Mouse (Mus musculus): ENCODE results near the gene Pkd2l1.

DNA sequence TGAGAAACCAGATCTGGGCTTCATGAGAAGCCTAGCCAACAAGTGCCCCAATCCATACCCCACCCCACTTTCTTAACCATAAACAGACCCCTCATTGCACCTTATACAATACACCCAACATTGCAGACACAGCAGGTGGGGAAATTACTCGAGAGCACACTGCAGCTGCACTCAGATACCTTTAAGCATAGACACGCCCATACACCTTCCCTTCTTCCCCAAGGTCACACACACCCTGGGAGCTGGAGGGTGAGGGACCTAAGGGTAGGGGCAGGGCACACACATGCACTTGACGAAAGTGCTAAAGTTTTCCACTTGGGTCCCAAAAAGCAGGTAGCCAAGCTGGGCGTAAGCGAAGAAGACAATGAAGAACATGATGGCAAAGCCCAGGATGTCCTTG, 38.5 kb downstream of the Pkd2l1 start:
- no peak for TF ChIP-seq CTCF (conservative IDR thresholded peaks at IDR 0.05; ENCODE audit: low read length)
- no peak for TF ChIP-seq NANOG (IDR thresholded peaks at IDR 0.05; ENCODE audit: borderline replicate concordance, low read length)
- TF ChIP-seq POU5F1 (IDR thresholded peaks at IDR 0.05; ENCODE audit: borderline replicate concordance, low read length), result no peak
